Mouse (Mus musculus) left cerebral cortex, postnatal 10 days (tissue): Measurements from ENCODE around the gene Dgkd. TPM values are rescaled to one million over a fixed set of nuclear protein-coding genes. Genes with fewer than 3 reads are reported as not detected.
A peak's percentile ranks its signal among the peaks of the same experiment; 100 is the strongest.

Experiments used
- DNase-seq, 2 experiments: peaks; one replicate each; pipeline ENCODE4 v3.0.0; 2021 to 2022; ENCODE audit warnings: low spot score in 2 of 2, mixed read lengths in 1 of 2; ENCODE audit errors: extremely low spot score in 1 of 2
- intact Hi-C: fragments of 180-260 bp; cut with DNase I; formaldehyde crosslinking; loops from one replicate; pipeline ENCODE4 v1.15.1; 2025
- total RNA-seq, 2 experiments: library from RNA; stranded (reverse); gene quantifications; 2 replicates each; pipeline ENCODE4 v1.2.3; 2021

Dgkd gene
- total RNA-seq, 2 experiments from 2014 or later, result 140 to 160 TPM

GRCm38 (mm10) chr1:87961459-87962167 is 108.5 kb downstream of the Dgkd start:
- intact Hi-C loops, result no loop called here
- DNase-seq, result no peak

GRCm38 (mm10) chr1:87970381-87970780 is 117.3 kb downstream of the Dgkd start:
- intact Hi-C loops, result no loop called here

GRCm38 (mm10) chr1:87982291-87982690 is 129.2 kb downstream of the Dgkd start:
- intact Hi-C loops, result no loop called here
- peak in 1 of 2 experiments; percentile 24 for DNase-seq

More at GRCm38 (mm10) chr1:87970381-87970780, 117.3 kb downstream of the Dgkd start:
- DNase-seq, result no peak

- DNase-seq, result no peak
- intact Hi-C loops, result no loop called here
These were observed 139.6 kb downstream of the Dgkd start for GRCm38 (mm10) chr1:87992716-87993115.

Other genes starting within 250 kb of the Dgkd start
- 10 to 100 TPM; 14.1 to 17.8 TPM for gene Inpp5d, start 233.0 kb upstream of the Dgkd start, total RNA-seq
- gene Atg16l1, start 97.4 kb upstream of the Dgkd start, total RNA-seq, result 10 to 100 TPM; 68.3 to 71.0 TPM
- gene Sag, start 49.6 kb upstream of the Dgkd start, total RNA-seq, result 1 to 10 TPM; 1.5 to 1.9 TPM
- gene Usp40, start 155.3 kb downstream of the Dgkd start, total RNA-seq, result 10 to 100 TPM; 21.1 to 21.9 TPM
- not detected for gene Ugt1a10, start 202.1 kb downstream of the Dgkd start, total RNA-seq
- not detected for gene Ugt1a9, start 217.5 kb downstream of the Dgkd start, total RNA-seq
- not detected for gene Ugt1a8, start 234.5 kb downstream of the Dgkd start, total RNA-seq
- under 1 TPM; 0.71 to 0.97 TPM for gene Ugt1a7c, start 241.8 kb downstream of the Dgkd start, total RNA-seq
- gene Ugt1a6b, start 250.0 kb downstream of the Dgkd start, total RNA-seq, result under 1 TPM in 1 of 2 experiments, not detected in 1; 0.24 TPM